In the genomic region with DNA sequence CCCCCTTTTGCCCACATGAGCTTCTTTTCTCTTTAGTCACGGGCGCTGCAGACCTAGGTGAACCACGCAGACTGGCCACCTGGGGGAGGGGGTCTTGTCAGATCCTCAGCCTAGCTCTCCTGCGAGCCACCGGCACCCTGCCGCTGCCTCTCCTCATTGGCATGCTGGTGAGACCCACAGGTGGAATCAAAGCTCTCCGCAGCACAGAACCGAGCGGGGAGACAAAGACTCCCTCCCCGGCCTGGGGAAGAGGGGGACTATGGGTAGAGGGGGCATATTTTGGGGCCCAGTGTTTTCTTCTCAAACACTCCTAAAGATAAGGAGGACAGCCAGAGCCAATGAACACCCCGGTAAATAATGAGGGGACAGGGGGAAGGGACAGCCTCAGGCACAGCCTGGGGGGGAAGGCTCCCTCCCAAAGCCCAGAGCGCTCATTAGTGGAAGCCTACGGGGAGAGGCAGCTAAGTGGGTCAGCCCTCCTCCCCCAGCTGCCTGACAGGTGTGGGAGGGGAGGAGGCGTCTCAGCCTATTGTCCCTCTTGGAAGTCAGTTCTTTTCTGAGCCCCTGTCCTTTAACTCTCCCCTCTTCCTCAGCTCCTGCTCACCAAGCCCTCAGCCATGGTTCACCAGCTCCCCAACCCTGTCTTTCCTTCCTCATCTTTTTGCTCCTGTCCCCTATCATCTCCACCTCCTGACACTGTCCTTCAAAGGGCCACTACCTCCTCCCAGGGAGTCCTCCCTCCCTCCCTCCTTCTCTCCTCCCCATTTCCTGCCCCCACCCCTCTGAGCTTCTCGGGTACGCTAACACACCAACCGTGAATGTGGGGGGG, we compare ENCODE assay signal across 10 mouse cellular contexts. TPM values are rescaled to one million over a fixed set of nuclear protein-coding genes. Genes with fewer than 3 reads are reported as not detected.
A peak's percentile ranks its signal among the peaks of the same experiment; 100 is the strongest.
DNase-seq lines count a peak whose midpoint lies in the region; ATAC-seq and TF ChIP-seq lines count a peak whose summit lies in the region.
"Had no signal": no experiment of that assay in that cellular context is flagged by ENCODE, and none has a peak within 500 bp of the region (broad histone marks: within the 10 kb centered on the region; RNA-seq: fewer than 3 reads in every experiment).

No protein-coding gene starts in this region.

- no peak for DNase-seq in heart, adult 8-10 months (ENCODE audit: low spot score)
- DNase-seq in splenic B cell, adult 2 months (ENCODE audit: low read depth, low spot score) = peak; percentile 11
- DNase-seq in ovary, postnatal 14 days (ENCODE audit: low spot score) = no peak
- no peak for DNase-seq in left cerebral cortex, adult 11 months (ENCODE audit: low spot score)
- DNase-seq in urinary bladder, postnatal 25 days (ENCODE audit: low spot score) = no peak

- peaks cover 22% of the 10 kb centered on the region for H3K36me3 ChIP-seq in heart, embryonic 15.5 days
- H3K36me3 ChIP-seq in embryonic facial prominence, embryonic 12.5 days = peaks cover 20% of the 10 kb centered on the region
- H3K36me3 ChIP-seq in intestine, postnatal 0 days (ENCODE audit: control insufficient read depth, insufficient read depth) = peaks cover 22% of the 10 kb centered on the region
- no peaks in the 10 kb centered on the region; the same call in 1 of the 2 replicates for H3K36me3 ChIP-seq in splenic B cell, adult 2 months (ENCODE audit: control insufficient read depth, insufficient read depth, low read length, poor library complexity, severe bottlenecking)

- H3K27ac ChIP-seq in heart, embryonic 15.5 days = no peak overlapping the region
- peak overlapping the region; percentile 96 for H3K27ac ChIP-seq in embryonic facial prominence, embryonic 12.5 days
- H3K27ac ChIP-seq in intestine, postnatal 0 days (ENCODE audit: low read depth, low read length) = no peak overlapping the region

- WGBS in heart, embryonic 15.5 days = 8% methylated on average over 17 of the region's 17 CpGs
- 2% methylated on average over 17 of the region's 17 CpGs for WGBS in embryonic facial prominence, embryonic 12.5 days
- 19% methylated on average over 17 of the region's 17 CpGs for WGBS in intestine, postnatal 0 days

- no peak for TF ChIP-seq CTCF in intestine, postnatal 0 days (IDR thresholded peaks at IDR 0.05; ENCODE audit: low read depth)

- H3K4me1 ChIP-seq in heart, embryonic 15.5 days (replicated peaks) = peaks cover 24% of the 10 kb centered on the region
- peaks cover 43% of the 10 kb centered on the region for H3K4me1 ChIP-seq in embryonic facial prominence, embryonic 12.5 days
- H3K4me1 ChIP-seq in intestine, postnatal 0 days (replicated peaks; ENCODE audit: control insufficient read depth, insufficient read depth, low read length) = no peaks in the 10 kb centered on the region; the same call in 1 of the 2 replicates

- no peak for ATAC-seq in heart, embryonic 15.5 days (replicated peaks; ENCODE audit: insufficient number of reproducible peaks, insufficient read depth, low FRiP score, low read depth)
- ATAC-seq in embryonic facial prominence, embryonic 12.5 days (ENCODE audit: insufficient number of reproducible peaks, insufficient read depth, low FRiP score, low TSS enrichment) = peak; percentile 8
- no peak for ATAC-seq in intestine, postnatal 0 days

- peak overlapping the region; percentile 21 for H3K4me2 ChIP-seq in heart, embryonic 15.5 days
- H3K4me2 ChIP-seq in embryonic facial prominence, embryonic 12.5 days (replicated peaks) = peak overlapping the region; percentile 48
- peak overlapping the region; percentile 10; the same call in 1 of the 2 replicates for H3K4me2 ChIP-seq in intestine, postnatal 0 days (replicated peaks; ENCODE audit: low read depth)

- H3K9me3 ChIP-seq in heart, embryonic 15.5 days (replicated peaks) = no peaks in the 10 kb centered on the region
- no peaks in the 10 kb centered on the region for H3K9me3 ChIP-seq in embryonic facial prominence, embryonic 12.5 days
- H3K9me3 ChIP-seq in intestine, postnatal 0 days (ENCODE audit: control insufficient read depth) = no peaks in the 10 kb centered on the region
- H3K9me3 ChIP-seq: G1E had no signal

- H3K9ac ChIP-seq in heart, embryonic 15.5 days = no peak overlapping the region
- peak overlapping the region; percentile 28 for H3K9ac ChIP-seq in embryonic facial prominence, embryonic 12.5 days
- H3K9ac ChIP-seq in intestine, postnatal 0 days (ENCODE audit: low read depth, low read length) = no peak overlapping the region

- H3K27me3 ChIP-seq in heart, embryonic 15.5 days = peaks cover 27% of the 10 kb centered on the region
- H3K27me3 ChIP-seq in embryonic facial prominence, embryonic 12.5 days = no peaks in the 10 kb centered on the region
- H3K27me3 ChIP-seq in intestine, postnatal 0 days (replicated peaks; ENCODE audit: control insufficient read depth, insufficient read depth, low read length) = peaks cover 11% of the 10 kb centered on the region; the same call in 1 of the 2 replicates
- H3K27me3 ChIP-seq in splenic B cell, adult 2 months (ENCODE audit: control insufficient read depth, insufficient read depth, low read length, poor library complexity, severe bottlenecking) = no peaks in the 10 kb centered on the region

- H3K4me3 ChIP-seq in heart, embryonic 15.5 days = no peak overlapping the region
- peak overlapping the region; percentile 13; the same call in 1 of the 2 replicates for H3K4me3 ChIP-seq in embryonic facial prominence, embryonic 12.5 days
- no peak overlapping the region for H3K4me3 ChIP-seq in intestine, postnatal 0 days (ENCODE audit: low read depth, low read length)

RNA-seq across cellular contexts. Expression of gene Sema3f, which starts 25.3 kb away (rescaled TPM):
- 4.1 and 7.1 TPM in 2 replicates for polyA plus RNA-seq in heart, embryonic 15.5 days (2015; fragmentation: Nextera tagmentation; extraction: Ambion mirVana)
- total RNA-seq in heart, adult 8-10 months (2022) = 10 to 100 TPM; 11.9 to 16.5 (median 14.3) TPM
- polyA plus RNA-seq in embryonic facial prominence, embryonic 12.5 days (2016; fragmentation: Nextera tagmentation; extraction: Ambion mirVana) = 52.4 and 53.1 TPM in 2 replicates
- polyA plus RNA-seq in intestine, postnatal 0 days (2015; fragmentation: Nextera tagmentation; extraction: Ambion mirVana) = 3.9 and 4.4 TPM in 2 replicates

RNA-seq across cellular contexts. Expression of gene Rbm5, which starts 35.2 kb away (rescaled TPM):
- polyA plus RNA-seq in heart, embryonic 15.5 days (2015; fragmentation: Nextera tagmentation; extraction: Ambion mirVana) = 123 and 147 TPM in 2 replicates
- 10 to 100 TPM; 34.0 to 45.4 (median 39.7) TPM for total RNA-seq in heart, adult 8-10 months (2022)
- 232 and 261 TPM in 2 replicates for polyA plus RNA-seq in embryonic facial prominence, embryonic 12.5 days (2016; fragmentation: Nextera tagmentation; extraction: Ambion mirVana)
- polyA plus RNA-seq in intestine, postnatal 0 days (2015; fragmentation: Nextera tagmentation; extraction: Ambion mirVana) = 48.9 and 51.4 TPM in 2 replicates

RNA-seq across cellular contexts. Expression of gene Gnat1, which starts 56.1 kb away (rescaled TPM):
- 0.53 and 0.98 TPM in 2 replicates for polyA plus RNA-seq in heart, embryonic 15.5 days (2015; fragmentation: Nextera tagmentation; extraction: Ambion mirVana)
- not detected for total RNA-seq in heart, adult 8-10 months (2022)
- 1.4 and 3.0 TPM in 2 replicates for polyA plus RNA-seq in embryonic facial prominence, embryonic 12.5 days (2016; fragmentation: Nextera tagmentation; extraction: Ambion mirVana)
- 1.6 and 1.9 TPM in 2 replicates for polyA plus RNA-seq in intestine, postnatal 0 days (2015; fragmentation: Nextera tagmentation; extraction: Ambion mirVana)
- total RNA-seq: common myeloid progenitor, adult 5-6 weeks had no signal
- polyA plus RNA-seq: G1E had no signal
